Mouse (Mus musculus) kidney, adult 8-10 months (tissue): ENCODE measurements around the gene Gm3250.
A peak's percentile ranks its signal among the peaks of the same experiment; 100 is the strongest.
"Not testable (repeated sequence)": the region's sequence is repeated elsewhere in the genome, so short reads cannot be mapped to it uniquely, and the experiment has no call there.

Experiments
- DNase-seq, 2 experiments: peaks; one replicate each; pipeline ENCODE4 v3.0.0; 2022

Gene Gm3250

DNA sequence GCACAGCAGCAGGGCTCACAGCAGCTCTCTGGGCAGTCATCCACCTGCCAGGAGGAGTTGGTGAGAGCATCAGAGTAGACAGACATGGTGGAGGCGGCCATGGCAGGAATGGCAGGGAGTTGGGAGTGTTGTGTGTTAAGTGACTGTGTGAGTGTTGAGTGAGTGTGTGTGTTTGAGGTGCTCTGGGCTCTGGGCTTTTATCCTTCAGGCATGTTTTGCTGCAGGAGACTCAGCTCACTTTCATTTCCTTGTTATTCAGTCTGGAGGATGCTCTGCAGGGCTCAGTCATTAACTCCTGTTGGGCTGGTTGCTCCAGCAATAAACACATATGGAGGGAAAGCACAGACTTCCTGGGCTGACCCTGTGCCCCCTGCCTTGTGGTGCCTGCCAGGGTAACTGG, at the start of gene Gm3250:
TSS of gene Gm3250 (minus strand) at position 101 of the 400 bp plus-strand sequence.
- not testable (repeated sequence) for DNase-seq

DNA sequence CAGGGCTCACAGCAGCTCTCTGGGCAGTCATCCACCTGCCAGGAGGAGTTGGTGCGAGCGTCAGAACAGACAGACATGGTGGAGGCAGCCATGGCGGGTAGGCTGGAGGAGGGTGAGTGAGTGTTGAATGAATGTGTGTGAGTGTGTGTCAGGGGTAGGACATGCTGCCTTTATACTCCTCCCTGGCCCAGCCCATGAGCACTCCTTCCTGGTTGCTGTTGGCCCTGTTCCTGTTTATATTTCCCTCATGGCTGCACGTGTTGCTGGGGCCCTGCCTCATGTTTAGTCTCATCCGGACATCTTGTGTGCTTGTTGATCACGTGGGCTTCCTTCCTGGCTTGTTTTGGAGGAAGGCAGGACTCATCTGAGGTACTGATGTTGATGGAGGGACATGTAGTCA, 44.6 kb upstream of the Gm3250 start, which contains the start of gene Krtap10-4:
TSS of gene Krtap10-4 (minus strand) at position 145 of the 400 bp plus-strand sequence.
- DNase-seq: no peak

DNA sequence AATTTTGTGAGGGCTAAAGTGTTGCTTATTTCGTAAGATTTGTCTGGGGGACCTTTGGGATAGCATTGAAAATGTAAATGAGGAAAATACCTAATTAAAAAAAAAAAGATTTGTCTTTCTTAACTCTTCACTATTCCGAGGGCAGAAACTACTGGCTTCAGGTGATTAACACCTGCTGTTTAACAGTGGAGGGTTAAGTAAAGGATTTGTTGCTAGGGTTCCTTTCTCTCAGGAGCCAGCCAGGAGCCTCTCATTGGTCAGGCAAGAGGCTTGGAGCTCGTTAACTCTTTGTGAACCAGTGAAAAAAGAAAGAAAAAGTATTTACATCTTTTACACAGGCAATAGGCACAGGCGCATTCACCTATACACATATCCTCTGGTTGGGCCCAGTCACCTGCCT, 36.9 kb upstream of the Gm3250 start:
- DNase-seq: no peak

DNA sequence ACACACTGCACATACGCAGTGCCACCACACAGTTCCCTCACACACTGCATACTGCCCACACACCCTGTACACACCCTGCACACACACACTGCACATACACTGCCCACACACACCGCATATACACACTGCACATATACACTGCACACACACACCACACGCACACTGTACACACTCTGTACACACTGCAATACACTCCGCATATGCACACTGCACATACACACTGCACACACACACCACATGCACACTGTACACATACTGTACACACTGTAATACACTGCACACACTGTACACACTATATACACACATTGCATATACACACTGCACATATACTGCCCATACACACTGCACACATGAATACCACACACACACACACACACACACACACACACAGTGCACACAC, 36.2 kb upstream of the Gm3250 start:
- no peak for DNase-seq

DNA sequence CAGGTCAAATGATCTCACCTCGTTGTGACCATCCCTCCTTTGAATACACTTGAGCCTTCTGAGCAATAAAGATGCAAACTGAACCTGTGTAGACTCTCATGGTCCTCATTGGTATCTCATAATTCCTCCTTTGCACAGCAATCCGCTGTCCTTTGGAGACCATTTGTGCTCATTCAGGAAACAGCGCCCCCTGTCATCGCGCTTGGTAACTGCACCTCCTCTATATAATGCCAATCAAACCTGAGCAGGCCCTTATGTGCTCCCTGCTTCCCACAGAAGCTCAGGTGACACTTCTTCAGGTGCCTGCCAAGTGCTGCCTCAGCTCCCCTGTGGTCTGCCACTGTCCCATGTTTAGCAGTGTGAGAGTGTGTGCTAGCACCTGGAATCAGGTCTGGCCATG, 33.2 kb upstream of the Gm3250 start:
- peak in 1 of 2 experiments; percentile 10 for DNase-seq

DNA sequence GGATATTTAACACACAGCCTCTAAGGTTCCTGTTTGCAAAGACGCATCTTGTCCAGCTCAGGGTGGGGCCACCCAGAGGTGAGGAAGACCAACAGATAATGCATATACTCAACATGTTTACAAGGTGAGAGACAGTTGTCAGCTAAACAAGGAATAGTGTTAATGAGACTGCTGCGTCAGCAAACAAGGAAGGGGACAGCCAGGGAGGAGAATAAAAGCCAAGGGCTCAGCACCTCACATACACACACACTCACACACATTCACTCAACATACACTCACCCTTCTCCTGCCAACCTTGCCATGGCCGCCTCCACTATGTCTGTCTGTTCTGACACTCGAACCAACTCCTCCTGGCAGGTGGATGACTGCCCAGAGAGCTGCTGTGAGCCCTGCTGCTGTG, 32.0 kb upstream of the Gm3250 start, which contains the start of gene Gm2696:
TSS of gene Gm2696 (plus strand) at position 301 of the 400 bp plus-strand sequence.
- DNase-seq: no peak

DNA sequence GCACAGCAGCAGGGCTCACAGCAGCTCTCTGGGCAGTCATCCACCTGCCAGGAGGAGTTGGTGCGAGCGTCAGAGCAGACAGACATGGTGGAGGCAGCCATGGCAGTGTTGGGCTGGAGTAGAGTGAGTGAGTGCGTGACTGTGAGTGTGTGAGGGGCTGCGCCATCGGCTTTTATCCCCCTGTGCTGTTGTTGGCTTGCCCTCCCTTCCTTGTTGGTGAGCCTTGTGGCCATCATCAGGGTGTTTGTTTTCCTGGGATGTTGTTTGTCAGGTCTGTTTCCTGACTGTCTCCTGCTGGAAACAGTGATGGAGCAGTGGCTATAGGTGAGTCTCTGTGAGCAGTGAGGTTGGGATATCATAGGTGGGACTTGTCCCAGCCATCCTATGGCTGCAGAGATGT, 29.4 kb upstream of the Gm3250 start, which contains the start of gene Gm9507:
TSS of gene Gm9507 (minus strand) at position 101 of the 400 bp plus-strand sequence.
- no peak for DNase-seq

DNA sequence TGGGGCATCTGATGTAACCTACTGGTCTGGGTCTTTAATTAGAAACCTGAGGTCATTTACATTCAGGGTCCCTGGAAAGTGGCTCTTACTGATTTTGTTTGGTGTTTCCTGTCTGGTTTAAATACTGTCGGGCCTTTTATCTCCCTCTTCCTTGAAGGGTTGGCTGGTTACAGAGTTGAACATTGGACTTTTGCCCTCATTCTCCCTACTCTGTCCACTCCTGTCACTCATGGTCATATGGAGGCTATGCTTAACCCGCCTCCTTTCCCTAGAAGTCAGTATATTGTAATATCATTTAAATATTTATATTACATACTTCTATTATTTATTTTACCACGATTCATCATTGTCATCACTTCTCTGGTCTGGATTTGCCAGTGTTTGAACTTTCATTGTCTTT, 21.8 kb upstream of the Gm3250 start:
- no peak for DNase-seq

DNA sequence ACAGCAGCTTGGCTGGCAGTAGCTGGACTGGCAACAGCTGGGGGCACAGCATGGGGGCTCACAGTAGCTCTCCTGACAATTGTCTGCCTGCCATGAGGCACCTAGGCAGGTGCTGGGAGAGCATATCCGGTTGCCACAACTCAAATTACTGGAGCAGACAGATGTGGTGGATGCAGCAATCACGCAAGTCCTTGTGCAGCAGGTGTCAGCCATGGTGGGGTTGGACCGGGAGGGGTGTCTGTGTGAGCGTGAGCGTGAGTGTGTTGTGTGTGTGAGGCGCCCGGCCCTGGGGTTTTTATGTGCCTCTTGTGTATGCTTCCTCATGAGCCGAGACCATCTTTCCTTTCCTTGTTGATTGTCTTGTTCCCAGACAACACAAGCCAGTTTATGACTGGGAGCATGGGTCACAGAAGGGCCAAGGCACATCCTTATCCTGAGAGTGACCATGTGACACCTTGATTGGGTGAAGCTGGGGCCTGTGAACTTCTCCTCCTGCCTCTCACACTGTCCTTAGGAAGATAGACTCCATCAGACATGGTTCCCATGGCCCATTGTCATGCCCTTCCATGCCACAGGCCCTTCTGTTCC, 16.7 kb upstream of the Gm3250 start, which contains the start of gene Gm19668:
TSS of gene Gm19668 (minus strand) at position 213 of the 588 bp plus-strand sequence.
- no peak for DNase-seq

DNA sequence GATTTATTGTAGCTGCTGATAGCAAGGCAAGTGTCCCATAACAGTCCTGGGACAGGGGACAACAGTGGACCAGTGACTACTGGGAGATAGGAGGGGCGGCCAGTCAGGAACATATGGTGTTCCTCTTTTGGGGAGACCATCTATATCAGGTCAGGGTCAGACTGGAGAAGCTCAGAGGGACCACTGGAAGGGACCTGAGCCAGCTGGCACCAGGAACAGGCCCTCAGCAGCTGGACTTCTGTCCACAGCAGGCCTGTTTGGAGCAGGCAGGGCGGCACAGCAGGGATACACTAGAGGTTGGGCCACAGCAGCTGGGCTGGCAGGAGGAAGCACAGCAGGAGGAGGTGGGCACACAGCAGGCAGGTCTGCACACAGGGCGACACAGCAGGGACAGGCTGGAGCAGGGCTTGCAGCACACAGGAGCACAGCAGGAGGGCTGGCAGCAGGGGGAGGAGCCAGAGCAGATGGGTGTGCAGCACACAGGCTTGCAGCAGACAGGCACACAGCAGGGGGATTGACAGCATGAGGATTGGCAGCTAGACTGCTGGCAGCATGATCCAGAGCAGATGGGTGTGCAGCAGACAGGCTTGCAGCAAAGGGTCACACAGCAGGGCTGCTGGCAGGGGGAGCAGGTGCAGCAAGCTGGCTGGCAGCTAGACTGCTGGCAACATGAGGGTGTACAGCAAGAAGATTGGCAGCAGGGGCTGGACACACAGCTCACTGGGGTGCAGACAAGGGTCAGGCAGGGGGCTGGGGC, 16.0 kb upstream of the Gm3250 start:
- not testable (repeated sequence) for DNase-seq

DNA sequence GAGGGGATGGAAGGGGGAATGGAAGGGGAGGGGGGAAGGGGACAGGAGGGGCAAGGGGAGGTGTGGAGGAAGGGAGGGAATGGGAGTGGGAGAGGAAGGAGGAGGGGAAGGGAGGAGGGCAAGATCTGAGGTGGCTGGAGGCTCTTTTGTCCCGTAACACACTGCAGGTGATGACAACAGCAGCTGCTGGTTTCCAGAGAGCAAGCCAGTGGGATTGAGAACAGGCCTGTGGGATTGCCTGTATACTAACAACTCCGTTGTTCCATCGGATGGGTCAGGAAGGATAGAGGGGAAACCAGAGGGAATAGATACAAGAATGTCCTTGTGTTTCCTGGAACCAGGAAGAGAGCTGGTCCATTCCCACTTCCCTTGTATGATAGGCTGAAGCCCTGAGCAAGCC, 15.3 kb upstream of the Gm3250 start:
- no peak for DNase-seq

DNA sequence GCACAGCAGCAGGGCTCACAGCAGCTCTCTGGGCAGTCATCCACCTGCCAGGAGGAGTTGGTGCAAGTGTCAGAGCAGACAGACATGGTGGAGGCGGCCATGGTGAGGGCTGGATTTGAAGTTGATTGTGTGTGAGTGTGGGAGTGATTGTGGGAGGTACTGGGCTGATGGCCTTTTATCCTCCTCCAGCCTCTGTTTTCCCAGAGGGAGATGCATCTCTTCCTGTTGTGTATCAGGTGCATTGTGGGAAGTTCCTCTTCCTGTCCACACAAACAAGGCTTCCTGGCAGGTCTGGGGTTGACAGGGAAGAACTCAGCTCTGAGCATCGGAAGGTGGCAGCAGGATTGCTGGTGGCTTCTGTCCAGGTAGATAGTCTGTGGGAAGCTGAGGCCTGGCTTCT, 12.6 kb upstream of the Gm3250 start, which contains the start of gene Gm9639:
TSS of gene Gm9639 (minus strand) at position 101 of the 400 bp plus-strand sequence.
- no peak for DNase-seq

DNA sequence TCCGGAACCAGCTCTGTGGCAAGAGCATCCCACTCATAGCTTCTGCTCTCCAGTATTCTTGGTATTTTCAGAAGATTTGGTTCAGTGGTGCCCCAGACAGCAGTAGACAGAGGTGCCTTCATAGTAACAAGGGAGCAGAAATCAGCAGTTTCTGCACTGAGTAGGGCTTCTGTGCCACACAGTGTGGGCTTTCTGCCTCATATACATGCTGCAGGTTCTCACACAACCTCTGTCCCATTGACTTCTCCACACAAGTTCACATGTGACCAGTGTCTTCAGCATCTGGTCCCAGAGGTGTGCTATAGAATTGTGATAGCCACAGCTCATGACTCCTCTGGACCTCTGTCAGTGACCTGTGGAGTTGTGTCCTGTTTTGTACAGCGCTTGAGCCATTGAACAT, 6.3 kb upstream of the Gm3250 start:
- DNase-seq: no peak

DNA sequence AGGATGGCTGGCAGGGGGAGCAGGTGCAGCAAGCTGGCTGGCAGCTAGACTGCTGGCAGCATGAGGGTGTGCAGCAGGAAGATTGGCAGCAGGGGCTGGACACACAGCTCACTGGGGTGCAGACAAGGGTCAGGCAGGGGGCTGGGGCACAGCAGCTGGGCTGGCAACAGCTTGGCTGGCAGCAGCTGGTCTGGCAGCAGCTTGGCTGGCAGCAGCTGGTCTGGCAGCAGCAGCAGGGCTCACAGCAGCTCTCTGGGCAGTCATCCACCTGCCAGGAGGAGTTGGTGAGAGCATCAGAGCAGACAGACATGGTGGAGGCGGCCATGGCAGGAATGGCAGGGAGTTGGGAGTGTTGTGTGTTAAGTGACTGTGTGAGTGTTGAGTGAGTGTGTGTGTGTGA, 5.5 kb upstream of the Gm3250 start, which contains the start of gene Gm7137:
TSS of gene Gm7137 (minus strand) at position 325 of the 400 bp plus-strand sequence.
- not testable (repeated sequence) for DNase-seq

DNA sequence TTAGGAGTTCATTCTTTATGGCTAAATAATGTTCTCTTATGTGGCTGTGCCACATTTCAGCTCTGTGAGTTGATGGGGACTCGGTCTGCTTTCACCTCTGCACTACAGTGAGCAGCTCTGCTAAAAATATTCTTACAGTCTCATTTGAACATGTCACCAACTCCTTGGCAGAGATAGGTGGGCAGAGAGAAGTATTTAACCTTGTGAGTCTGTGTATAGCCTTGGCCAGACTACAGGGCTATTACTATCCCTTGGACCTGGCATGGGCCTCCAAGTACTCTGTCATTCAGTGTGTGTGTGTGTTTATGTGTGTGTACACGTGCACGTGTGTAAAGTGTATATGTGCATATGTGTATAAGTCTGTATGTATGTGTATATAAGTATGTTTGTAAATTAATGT, 1.1 kb upstream of the Gm3250 start:
- DNase-seq: not testable (repeated sequence)

DNA sequence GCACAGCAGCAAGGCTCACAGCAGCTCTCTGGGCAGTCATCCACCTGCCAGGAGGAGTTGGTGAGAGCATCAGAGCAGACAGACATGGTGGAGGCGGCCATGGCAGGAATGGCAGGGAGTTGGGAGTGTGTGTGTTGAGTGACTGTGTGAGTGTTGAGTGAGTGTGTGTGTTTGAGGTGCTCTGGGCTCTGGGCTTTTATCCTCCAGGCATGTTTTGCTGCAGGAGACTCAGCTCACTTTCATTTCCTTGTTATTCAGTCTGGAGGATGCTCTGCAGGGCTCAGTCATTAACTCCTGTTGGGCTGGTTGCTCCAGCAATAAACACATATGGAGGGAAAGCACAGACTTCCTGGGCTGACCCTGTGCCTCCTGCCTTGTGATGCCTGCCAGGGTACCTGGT, 5.5 kb downstream of the Gm3250 start, which contains the start of gene Gm7138:
TSS of gene Gm7138 (minus strand) at position 101 of the 400 bp plus-strand sequence.
- not testable (repeated sequence) for DNase-seq

DNA sequence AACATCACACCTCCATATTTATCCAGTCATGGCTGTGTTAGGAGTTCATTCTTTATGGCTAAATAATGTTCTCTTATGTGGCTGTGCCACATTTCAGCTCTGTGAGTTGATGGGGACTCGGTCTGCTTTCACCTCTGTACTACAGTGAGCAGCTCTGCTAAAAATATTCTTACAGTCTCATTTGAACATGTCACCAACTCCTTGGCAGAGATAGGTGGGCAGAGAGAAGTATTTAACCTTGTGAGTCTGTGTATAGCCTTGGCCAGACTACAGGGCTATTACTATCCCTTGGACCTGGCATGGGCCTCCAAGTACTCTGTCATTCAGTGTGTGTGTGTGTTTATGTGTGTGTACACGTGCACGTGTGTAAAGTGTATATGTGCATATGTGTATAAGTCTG, 10.2 kb downstream of the Gm3250 start:
- not testable (repeated sequence) for DNase-seq

DNA sequence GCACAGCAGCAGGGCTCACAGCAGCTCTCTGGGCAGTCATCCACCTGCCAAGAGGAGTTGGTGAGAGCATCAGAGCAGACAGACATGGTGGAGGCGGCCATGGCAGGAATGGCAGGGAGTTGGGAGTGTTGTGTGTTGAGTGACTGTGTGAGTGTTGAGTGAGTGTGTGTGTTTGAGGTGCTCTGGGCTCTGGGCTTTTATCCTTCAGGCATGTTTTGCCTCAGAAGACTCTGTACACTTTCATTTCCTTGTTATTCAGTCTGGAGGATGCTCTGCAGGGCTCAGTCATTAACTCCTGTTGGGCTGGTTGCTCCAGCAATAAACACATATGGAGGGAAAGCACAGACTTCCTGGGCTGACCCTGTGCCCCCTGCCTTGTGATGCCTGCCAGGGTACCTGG, 11.1 kb downstream of the Gm3250 start, which contains the start of gene Gm3238:
TSS of gene Gm3238 (minus strand) at position 101 of the 400 bp plus-strand sequence.
- DNase-seq: not testable (repeated sequence)

DNA sequence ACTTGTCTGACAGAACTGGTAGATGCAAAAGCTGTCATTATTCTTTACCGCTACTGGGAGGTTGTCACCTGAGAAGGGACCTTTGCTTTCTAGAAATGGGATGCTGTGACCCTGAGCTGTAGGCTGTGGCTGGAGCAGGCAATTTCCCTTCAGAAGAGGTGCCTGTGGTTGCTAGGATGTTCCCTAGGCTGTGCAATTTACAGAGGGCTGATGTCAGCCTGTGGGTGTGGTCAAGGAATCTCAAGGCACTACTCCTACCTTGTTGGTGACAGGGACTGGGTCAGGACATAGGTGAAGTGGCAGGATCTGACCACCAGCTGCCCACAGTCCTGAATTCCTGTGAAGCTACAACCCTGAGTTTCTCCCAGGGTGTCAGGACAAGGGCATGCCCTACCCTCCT, 12.6 kb downstream of the Gm3250 start:
- DNase-seq: no peak

DNA sequence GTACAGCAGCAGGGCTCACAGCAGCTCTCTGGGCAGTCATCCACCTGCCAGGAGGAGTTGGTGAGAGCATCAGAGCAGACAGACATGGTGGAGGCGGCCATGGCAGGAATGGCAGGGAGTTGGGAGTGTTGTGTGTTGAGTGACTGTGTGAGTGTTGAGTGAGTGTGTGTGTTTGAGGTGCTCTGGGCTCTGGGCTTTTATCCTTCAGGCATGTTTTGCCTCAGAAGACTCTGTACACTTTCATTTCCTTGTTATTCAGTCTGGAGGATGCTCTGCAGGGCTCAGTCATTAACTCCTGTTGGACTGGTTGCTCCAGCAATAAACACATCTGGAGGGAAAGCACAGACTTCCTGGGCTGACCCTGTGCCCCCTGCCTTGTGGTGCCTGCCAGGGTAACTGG, 22.8 kb downstream of the Gm3250 start, which contains the start of gene Gm3233:
TSS of gene Gm3233 (minus strand) at position 101 of the 400 bp plus-strand sequence.
- not testable (repeated sequence) for DNase-seq

DNA sequence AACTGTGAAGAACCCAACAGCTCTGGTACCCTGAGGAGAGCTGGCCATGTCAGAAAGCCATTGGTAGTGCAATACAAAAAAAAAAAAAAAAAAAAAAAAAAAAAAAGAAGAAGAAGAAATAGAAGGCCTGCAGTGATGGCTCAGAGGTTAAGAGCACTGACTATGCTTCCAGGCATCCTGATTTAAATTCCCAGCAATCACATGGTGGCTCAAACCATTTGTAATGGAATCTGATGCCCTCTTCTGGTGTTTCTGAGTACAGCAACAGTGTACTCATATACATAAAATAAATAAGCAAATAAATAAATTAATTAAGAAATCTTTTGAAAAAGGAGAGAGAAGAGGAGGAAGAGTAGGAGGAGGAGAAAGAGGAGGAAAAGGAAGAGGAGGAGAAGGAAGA, 28.9 kb downstream of the Gm3250 start:
- DNase-seq: no peak

DNA sequence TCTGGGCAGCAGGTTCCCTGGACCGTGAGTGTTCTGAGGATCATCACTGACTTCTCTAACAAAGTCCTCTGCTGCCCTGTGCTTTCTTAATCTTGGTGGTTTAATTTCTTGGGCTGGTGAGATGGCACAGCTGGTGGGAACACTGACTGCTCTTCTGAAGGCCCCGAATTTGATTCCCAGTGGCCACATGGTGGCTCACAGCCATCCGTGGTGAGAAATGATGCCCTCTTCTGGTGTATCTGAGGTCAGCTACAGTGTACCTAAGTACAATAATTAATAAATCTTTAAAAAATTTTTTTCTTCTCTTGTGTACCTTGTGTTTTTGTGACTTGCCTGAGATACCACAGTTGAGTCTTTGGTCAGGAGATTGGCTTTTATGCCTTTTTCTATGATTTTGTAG, 30.0 kb downstream of the Gm3250 start:
- not testable (repeated sequence) for DNase-seq

DNA sequence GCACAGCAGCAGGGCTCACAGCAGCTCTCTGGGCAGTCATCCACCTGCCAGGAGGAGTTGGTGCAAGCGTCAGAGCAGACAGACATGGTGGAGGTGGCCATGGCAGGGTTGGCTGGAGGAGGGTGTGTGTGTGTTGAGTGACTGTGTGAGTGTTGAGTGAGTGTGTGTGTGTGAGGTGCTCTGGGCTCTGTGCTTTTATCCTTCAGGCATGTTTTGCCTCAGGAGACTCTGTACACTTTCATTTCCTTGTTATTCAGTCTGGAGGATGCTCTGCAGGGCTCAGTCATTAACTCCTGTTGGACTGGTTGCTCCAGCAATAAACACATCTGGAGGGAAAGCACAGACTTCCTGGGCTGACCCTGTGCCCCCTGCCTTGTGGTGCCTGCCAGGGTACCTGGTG, 31.1 kb downstream of the Gm3250 start, which contains the start of gene Gm9736:
TSS of gene Gm9736 (minus strand) at position 101 of the 400 bp plus-strand sequence.
- DNase-seq: not testable (repeated sequence)
